Mouse (Mus musculus) testis, adult 2 months (tissue): Measurements from ENCODE around the gene Cpsf4l. TPM values are rescaled to one million over a fixed set of nuclear protein-coding genes. Genes with fewer than 3 reads are reported as not detected.
A peak's percentile ranks its signal among the peaks of the same experiment; 100 is the strongest.

ENCODE experiments used
- H3K27ac ChIP-seq: fragments of 200-500 bp; 2 replicates; pipeline ENCODE4 v1.5.1; 2012; ENCODE audit warnings: low read depth, low read length; ENCODE audit not compliant: control insufficient read depth, insufficient read depth
- H3K27me3 ChIP-seq: fragments of 200-500 bp; 2 replicates; pipeline ENCODE4 v1.6.1; 2012; ENCODE audit warnings: mild to moderate bottlenecking, low read length, moderate library complexity; ENCODE audit not compliant: control insufficient read depth, insufficient read depth
- H3K36me3 ChIP-seq: fragments of 200-500 bp; 2 replicates; pipeline ENCODE4 v1.6.1; 2012; ENCODE audit warnings: mild to moderate bottlenecking, low read length; ENCODE audit not compliant: control insufficient read depth, insufficient read depth
- H3K4me1 ChIP-seq: fragments of 200-500 bp; 2 replicates; pipeline ENCODE4 v1.6.1; 2012; ENCODE audit warnings: low read length; ENCODE audit not compliant: control insufficient read depth, insufficient read depth
- H3K4me3 ChIP-seq: fragments of 200-500 bp; 2 replicates; pipeline ENCODE4 v1.5.1; 2012; ENCODE audit warnings: low read depth, mild to moderate bottlenecking, low read length, moderate library complexity, mixed read lengths; ENCODE audit not compliant: control insufficient read depth
- CTCF ChIP-seq: fragments of 200-500 bp; IDR thresholded peaks from 2 replicates; pipeline ENCODE4 v1.5.1; 2012; ENCODE audit warnings: low read depth, mild to moderate bottlenecking, inconsistent platforms, low read length, moderate library complexity; ENCODE audit not compliant: control insufficient read depth, insufficient read depth, insufficient replicate concordance
- POLR2A ChIP-seq: fragments of 200-500 bp; IDR thresholded peaks from 2 replicates; pipeline ENCODE4 v1.6.1; 2012; ENCODE audit warnings: low read depth, mild to moderate bottlenecking, inconsistent platforms, low read length, moderate library complexity; ENCODE audit not compliant: control insufficient read depth
- polyA plus RNA-seq: library from polyadenylated mRNA; depleted of rRNA; stranded (reverse); fragments of >200 nt; gene quantifications from 2 replicates; pipeline ENCODE4 v1.2.3, GENCODE M21; 2012

Cpsf4l gene
- polyA plus RNA-seq, 1 experiment: 80.7 TPM

GRCm38 (mm10) chr11:113697571-113697970 is 12.2 kb downstream of the Cpsf4l start:
- Histone ChIP-seq H3K36me3 (no peaks in the 10 kb centered on the region), H3K27me3 (no peaks in the 10 kb centered on the region), H3K4me3 (no peak overlapping the region), H3K27ac (no peak overlapping the region), H3K4me1 (no peaks in the 10 kb centered on the region)
- TF ChIP-seq CTCF (no peak), POLR2A (no peak)

DNA sequence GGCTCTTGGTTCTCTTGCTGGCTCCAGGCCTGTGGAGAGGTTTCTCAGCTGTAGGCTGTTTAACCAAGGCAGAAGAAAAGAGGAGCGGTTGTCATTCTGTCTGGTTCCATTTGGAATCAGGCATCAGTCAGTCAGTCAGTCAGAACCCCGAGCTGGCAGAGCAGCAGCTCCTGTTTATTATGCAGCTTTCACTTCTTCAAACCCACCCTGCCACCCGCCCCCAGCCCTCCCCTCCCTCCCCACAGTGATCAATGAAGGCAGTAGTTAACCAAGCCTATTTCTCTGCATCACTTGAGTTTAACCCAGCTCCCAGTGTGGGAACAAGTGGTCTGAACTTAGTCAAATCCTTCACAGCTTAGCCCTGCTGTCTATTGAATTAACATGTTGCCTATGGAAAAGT is 18.0 kb downstream of the Cpsf4l start:
- Histone ChIP-seq H3K36me3 (no peaks in the 10 kb centered on the region), H3K4me3 (no peak overlapping the region), H3K4me1 (peaks cover 5% of the 10 kb centered on the region), H3K27ac (no peak overlapping the region), H3K27me3 (no peaks in the 10 kb centered on the region)
- TF ChIP-seq CTCF (no peak), POLR2A (no peak)

DNA sequence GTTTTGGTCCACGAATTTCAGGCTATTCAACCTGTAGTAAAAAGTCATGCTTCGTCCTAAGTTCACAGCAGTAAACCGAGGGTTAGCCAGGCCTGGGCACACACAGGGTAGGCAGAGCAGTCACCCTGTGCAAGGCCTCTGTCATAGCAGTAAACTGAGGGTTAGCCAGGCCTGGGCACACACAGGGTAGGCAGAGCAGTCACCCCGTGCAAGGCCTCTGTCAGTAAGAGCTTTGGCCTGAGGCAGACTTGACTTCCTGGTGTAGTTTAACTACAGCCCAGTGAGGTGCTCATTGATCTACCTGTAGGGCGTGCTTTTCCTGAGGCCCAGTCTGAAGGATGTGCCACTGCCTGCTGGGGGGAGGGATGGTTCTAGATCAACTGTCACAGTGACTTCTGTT is 18.5 kb downstream of the Cpsf4l start:
- Histone ChIP-seq H3K36me3 (no peaks in the 10 kb centered on the region), H3K27ac (no peak overlapping the region), H3K27me3 (no peaks in the 10 kb centered on the region), H3K4me3 (peak overlapping the region; percentile 57), H3K4me1 (peaks cover 5% of the 10 kb centered on the region)
- TF ChIP-seq CTCF (no peak), POLR2A (no peak)

DNA sequence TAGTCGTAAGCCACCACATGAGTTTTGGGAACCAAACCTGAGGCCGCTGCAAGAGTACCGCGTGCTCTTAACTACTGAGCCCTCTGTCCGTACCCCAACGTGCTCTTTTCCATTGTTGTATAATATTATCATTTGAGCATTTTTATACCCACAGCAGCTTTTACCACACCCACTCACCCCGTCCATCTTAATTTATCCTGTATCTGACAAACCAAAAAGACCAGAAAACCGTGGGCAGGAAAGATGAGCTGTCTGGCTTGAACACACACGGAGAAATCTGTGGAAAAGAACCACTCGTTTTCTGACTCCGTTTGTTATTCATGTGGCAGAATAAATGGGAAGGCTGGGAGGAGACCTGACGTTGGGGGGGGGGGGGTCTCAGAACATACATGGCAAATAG is 19.3 kb downstream of the Cpsf4l start:
- TF ChIP-seq CTCF (no peak), POLR2A (no peak)
- Histone ChIP-seq H3K4me1 (peaks cover 5% of the 10 kb centered on the region), H3K36me3 (no peaks in the 10 kb centered on the region), H3K27me3 (no peaks in the 10 kb centered on the region), H3K27ac (no peak overlapping the region), H3K4me3 (peak overlapping the region; percentile 82)

- TF ChIP-seq POLR2A (no peak), CTCF (no peak)
- peak overlapping the region; percentile 85 for H3K4me3 ChIP-seq
- H3K36me3 ChIP-seq: no peaks in the 10 kb centered on the region
- no peaks in the 10 kb centered on the region for H3K27me3 ChIP-seq
- H3K27ac ChIP-seq: no peak overlapping the region
- peaks cover 11% of the 10 kb centered on the region for H3K4me1 ChIP-seq
Measured at GRCm38 (mm10) chr11:113687031-113687430, 22.8 kb downstream of the Cpsf4l start.

DNA sequence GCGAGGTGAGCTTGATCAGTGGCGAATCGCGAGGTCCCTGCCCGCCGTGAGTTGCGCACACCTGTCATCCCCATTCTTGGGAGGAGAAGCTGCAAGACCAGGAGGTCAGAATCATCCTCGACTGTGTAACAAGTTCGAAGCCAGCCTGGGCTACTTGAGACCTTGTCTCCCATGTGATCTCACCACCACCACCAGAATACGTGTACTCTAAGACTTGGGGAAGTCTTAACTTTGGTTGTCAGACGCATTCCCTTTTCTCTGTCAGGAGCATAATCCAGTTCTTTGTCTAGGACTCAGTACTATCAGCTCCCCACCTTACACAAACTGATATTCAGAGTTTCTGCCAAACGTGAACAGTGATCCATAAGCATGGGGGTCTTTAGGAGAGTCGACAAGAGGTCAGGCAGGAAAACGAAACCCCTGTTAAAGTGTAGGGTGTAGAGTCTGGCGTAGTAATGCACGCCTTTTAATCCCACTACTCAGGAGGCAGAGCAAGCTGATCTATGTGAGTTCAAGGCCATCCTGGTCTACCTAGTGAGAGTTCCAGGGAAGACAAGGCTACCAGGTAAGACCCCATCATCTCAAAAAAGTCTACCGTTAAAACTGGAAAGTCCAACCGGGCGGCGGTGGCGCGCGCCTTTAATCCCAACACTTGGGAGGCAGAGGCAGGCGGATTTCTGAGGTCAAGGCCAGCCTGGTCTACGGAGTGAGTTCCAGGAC is 24.9 kb downstream of the Cpsf4l start:
- H3K4me3 ChIP-seq: peak overlapping the region; percentile 93
- TF ChIP-seq CTCF (no peak), POLR2A (no peak)
- H3K4me1 ChIP-seq: peaks cover 6% of the 10 kb centered on the region
- no peaks in the 10 kb centered on the region for H3K27me3 ChIP-seq
- peak overlapping the region; percentile 90 for H3K27ac ChIP-seq
- H3K36me3 ChIP-seq: no peaks in the 10 kb centered on the region

- Histone ChIP-seq H3K4me3 (peak within 1 kb of the TSS; percentile 93), H3K4me1 (peaks cover 6% of the 10 kb centered on the region), H3K36me3 (no peaks in the 10 kb centered on the region), H3K27ac (peak within 1 kb of the TSS; percentile 90), H3K27me3 (no peaks in the 10 kb centered on the region)
- TF ChIP-seq POLR2A (peak; percentile 80), CTCF (no peak)
Measured at GRCm38 (mm10) chr11:113683957-113684706, 25.7 kb downstream of the Cpsf4l start, which contains the start of the genes Fam104a and D11Wsu47e. Gene Fam104a (minus strand): TSS chr11:113684155. Gene D11Wsu47e (plus strand): TSS chr11:113684412.
